ENCODE assay signal across 22 mouse cellular contexts in the genomic region with DNA sequence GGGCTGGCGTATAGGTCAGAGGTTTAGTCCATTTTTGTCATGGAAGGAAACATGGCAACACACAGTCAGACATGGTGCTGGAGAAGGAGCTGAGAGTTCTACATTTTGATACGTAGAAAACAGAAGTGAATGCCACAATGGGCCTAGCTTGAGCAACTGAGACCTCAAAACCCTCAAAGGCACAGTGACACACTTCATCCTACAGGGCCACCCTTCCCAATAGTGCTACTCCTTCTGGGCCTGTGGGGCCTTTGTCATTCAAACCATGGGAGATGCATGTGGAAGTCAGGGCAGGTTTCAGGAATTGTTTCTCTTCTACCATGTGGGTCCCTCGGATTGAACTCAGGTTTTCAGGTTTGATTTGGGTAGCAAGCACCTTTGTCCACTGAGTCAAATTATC. TPM values are rescaled to one million over a fixed set of nuclear protein-coding genes. Genes with fewer than 3 reads are reported as not detected.
A peak's percentile ranks its signal among the peaks of the same experiment; 100 is the strongest.
DNase-seq lines count a peak whose midpoint lies in the region; ATAC-seq lines count a peak whose summit lies in the region.
"Had no signal": no experiment of that assay in that cellular context is flagged by ENCODE, and none has a peak within 500 bp of the region (broad histone marks: within the 10 kb centered on the region; RNA-seq: fewer than 3 reads in every experiment).

No protein-coding gene starts in this region.

- no peak overlapping the region for H3K4me3 ChIP-seq in hindbrain, embryonic 10.5 days
- H3K4me3 ChIP-seq in midbrain, embryonic 16.5 days (ENCODE audit: low read depth, low read length), result no peak overlapping the region
- H3K4me3 ChIP-seq: embryonic facial prominence, embryonic 13.5 days; forebrain, embryonic 12.5 days; heart, embryonic 13.5 days; hindbrain, embryonic 12.5 days; intestine, embryonic 15.5 days had no signal

- no peak overlapping the region for H3K27ac ChIP-seq in hindbrain, embryonic 10.5 days
- no peak overlapping the region for H3K27ac ChIP-seq in midbrain, embryonic 16.5 days (ENCODE audit: low read length)
- H3K27ac ChIP-seq: embryonic facial prominence, embryonic 13.5 days; forebrain, embryonic 12.5 days; heart, embryonic 13.5 days; hindbrain, embryonic 12.5 days; hindbrain, postnatal 0 days; intestine, embryonic 15.5 days had no signal

- peaks cover 24% of the 10 kb centered on the region for H3K36me3 ChIP-seq in hindbrain, embryonic 10.5 days
- H3K36me3 ChIP-seq in midbrain, embryonic 16.5 days (ENCODE audit: control insufficient read depth, insufficient read depth, low read length), result no peaks in the 10 kb centered on the region
- H3K36me3 ChIP-seq: forebrain, embryonic 12.5 days; hindbrain, embryonic 12.5 days; intestine, embryonic 15.5 days had no signal

- no peaks in the 10 kb centered on the region for H3K4me1 ChIP-seq in hindbrain, embryonic 10.5 days (replicated peaks)
- peaks cover 5% of the 10 kb centered on the region; the same call in 1 of the 2 replicates for H3K4me1 ChIP-seq in midbrain, embryonic 16.5 days (ENCODE audit: control insufficient read depth, insufficient read depth, low read length)
- H3K4me1 ChIP-seq: forebrain, embryonic 12.5 days; hindbrain, embryonic 12.5 days; intestine, embryonic 15.5 days had no signal

- H3K9ac ChIP-seq in midbrain, embryonic 16.5 days (ENCODE audit: low read depth, low read length), result no peak overlapping the region
- H3K9ac ChIP-seq: embryonic facial prominence, embryonic 13.5 days; forebrain, embryonic 12.5 days; heart, embryonic 13.5 days; hindbrain, embryonic 12.5 days; intestine, embryonic 15.5 days had no signal

- DNase-seq in lung, postnatal 36 days, result peak; percentile 58
- DNase-seq in lung, postnatal 25 days (ENCODE audit: low spot score), result no peak
- peak; percentile 56 for DNase-seq in ZHBTc4 (ENCODE audit: low read depth, low spot score)
- DNase-seq in hindbrain, embryonic 10.5 days (ENCODE audit: low spot score), result no peak
- DNase-seq in adrenal gland, adult 8-10 months, result no peak
- DNase-seq: adrenal gland, adult 2 months; adrenal gland, postnatal 36 days; B cell, adult 2 months; cerebellum, adult 2 months; cerebellum, postnatal 14 days; gastrocnemius, postnatal 10 days; heart, postnatal 36 days had no signal

- H3K27me3 ChIP-seq in hindbrain, embryonic 10.5 days (ENCODE audit: insufficient read depth, poor library complexity, severe bottlenecking), result no peaks in the 10 kb centered on the region
- no peaks in the 10 kb centered on the region for H3K27me3 ChIP-seq in midbrain, embryonic 16.5 days (ENCODE audit: control insufficient read depth, insufficient read depth, low read depth, low read length)
- H3K27me3 ChIP-seq: embryonic facial prominence, embryonic 13.5 days; forebrain, embryonic 12.5 days; heart, embryonic 13.5 days; hindbrain, embryonic 12.5 days; intestine, embryonic 15.5 days had no signal

- 92% methylated on average over 3 of the region's 3 CpGs for WGBS in hindbrain, embryonic 10.5 days
- 89% methylated on average over 3 of the region's 3 CpGs for WGBS in midbrain, embryonic 16.5 days

- ATAC-seq in megakaryocyte progenitor cell, adult 5-6 weeks (replicated peaks; ENCODE audit: poor library complexity), result peak; percentile 94
- ATAC-seq in midbrain, embryonic 16.5 days, result no peak
- ATAC-seq: CD4-positive, CD25-positive, alpha-beta regulatory T cell, adult 4 months; forebrain, embryonic 16.5 days; hindbrain, postnatal 0 days; intestine, embryonic 15.5 days had no signal

- H3K9me3 ChIP-seq in hindbrain, embryonic 10.5 days, result no peaks in the 10 kb centered on the region
- no peaks in the 10 kb centered on the region for H3K9me3 ChIP-seq in midbrain, embryonic 16.5 days (replicated peaks; ENCODE audit: control insufficient read depth, low read length, poor library complexity, severe bottlenecking)
- H3K9me3 ChIP-seq: embryonic facial prominence, embryonic 13.5 days; forebrain, embryonic 12.5 days; heart, embryonic 13.5 days; hindbrain, embryonic 12.5 days; intestine, embryonic 15.5 days had no signal

- no peak overlapping the region for H3K4me2 ChIP-seq in midbrain, embryonic 16.5 days (ENCODE audit: low read length)
- H3K4me2 ChIP-seq: embryonic facial prominence, embryonic 13.5 days; forebrain, embryonic 12.5 days; heart, embryonic 13.5 days; hindbrain, embryonic 12.5 days; intestine, embryonic 15.5 days had no signal

RNA-seq across cellular contexts. Expression of a gene that starts 17.9 kb away (rescaled TPM):
- 144 TPM in 2 replicates for total RNA-seq in megakaryocyte progenitor cell, adult 5-6 weeks (2015)
- total RNA-seq in megakaryocyte progenitor cell, adult 5-6 weeks (2017), result 136 and 152 TPM in 2 replicates
- polyA plus RNA-seq in hindbrain, embryonic 10.5 days (2016; fragmentation: Nextera tagmentation; extraction: Ambion mirVana), result 143 and 150 TPM in 2 replicates
- 100 to 1,000 TPM; 178 to 210 (median 193) TPM for total RNA-seq in adrenal gland, adult 8-10 months (2022)
- polyA plus RNA-seq in midbrain, embryonic 16.5 days (2015; fragmentation: Nextera tagmentation; extraction: Ambion mirVana), result 182 and 189 TPM in 2 replicates

Comparison
In these comparisons a context has a peak if more than half of its experiments do, and no peak if none do; other contexts are left out.
1. DNase-seq: peak in lung, postnatal 36 days (single experiment) and ZHBTc4 (single experiment); none in lung, postnatal 25 days (single experiment), hindbrain, embryonic 10.5 days (single experiment) and adrenal gland, adult 8-10 months (single experiment).